Mouse (Mus musculus) liver, postnatal 0 days (tissue): ENCODE results near the gene Fnbp4.

Experiments used
- CTCF ChIP-seq: sonication (generic); IDR thresholded peaks from 2 replicates; pipeline ENCODE4 v1.5.1; 2016; ENCODE audit warnings: antibody characterized with exemption, low read depth
- EP300 ChIP-seq: IDR thresholded peaks from 2 replicates; pipeline ENCODE4 v1.6.1; 2016; ENCODE audit warnings: antibody characterized with exemption, low read depth, mild to moderate bottlenecking

- TF ChIP-seq CTCF (no peak), EP300 (no peak)
Measured at GRCm38 (mm10) chr2:90739327-90739726, 5.8 kb upstream of the Fnbp4 start.
